Mouse (Mus musculus) embryonic fibroblast, embryonic 13.5 days (primary cell): ENCODE results near the gene Gm12830.

Source experiments
- CTCF ChIP-seq: IDR thresholded peaks from 2 replicates; pipeline ENCODE4 v1.5.1; 2011; ENCODE audit warnings: mild to moderate bottlenecking, control low read depth, low read length, moderate library complexity, borderline replicate concordance; ENCODE audit not compliant: insufficient read depth
- POLR2A ChIP-seq: IDR thresholded peaks from 2 replicates; pipeline ENCODE4 v1.6.1; 2011; ENCODE audit warnings: low read depth, mild to moderate bottlenecking, control low read depth, low read length, moderate library complexity

DNA sequence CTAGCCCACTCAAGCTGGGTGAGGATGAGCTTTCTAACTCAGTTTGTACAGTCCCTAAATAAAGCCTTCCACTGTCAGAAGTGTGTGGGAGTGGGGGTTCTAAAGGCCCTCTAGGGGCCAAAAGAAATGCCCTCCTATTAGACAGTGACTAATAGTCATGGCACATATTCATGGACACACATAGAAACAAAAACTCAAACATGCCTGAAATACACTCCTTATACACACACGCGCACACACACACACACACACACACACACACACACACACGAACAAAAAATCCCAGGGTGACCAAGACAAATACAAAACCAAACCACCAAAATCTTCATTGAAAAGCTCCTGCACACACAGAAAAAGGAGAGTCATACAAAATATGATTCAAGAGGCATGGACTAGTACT is 84.0 kb downstream of the Gm12830 start:
- TF ChIP-seq CTCF (no peak), POLR2A (no peak)
